Mouse (Mus musculus) neural tube, embryonic 15.5 days (tissue): ENCODE results near the gene Ing5. TPM values are rescaled to one million over a fixed set of nuclear protein-coding genes. Genes with fewer than 3 reads are reported as not detected.

ENCODE experiments used
- polyA plus RNA-seq: library from polyadenylated mRNA; unstranded; fragments of >200 nt; fragmentation: Nextera tagmentation; extraction: Ambion mirVana; gene quantifications from 2 replicates; pipeline ENCODE4 v1.2.1, GENCODE M21; 2015

Gene Ing5
- polyA plus RNA-seq, 1 experiment from 2014 or later, result 7.9 TPM

Other genes with a start within 250 kb of the Ing5 start
- gene Stk25, start 145.3 kb upstream of the Ing5 start, polyA plus RNA-seq, result 300 and 346 TPM in 2 replicates
- gene Bok, start 118.3 kb upstream of the Ing5 start, polyA plus RNA-seq, result 86.3 and 86.6 TPM in 2 replicates
- gene Atg4b, start 52.5 kb upstream of the Ing5 start, polyA plus RNA-seq, result 80.1 and 83.0 TPM in 2 replicates
- gene Thap4, start 49.1 kb upstream of the Ing5 start, polyA plus RNA-seq, result 45.4 and 53.2 TPM in 2 replicates
- gene Dtymk, start 2.0 kb upstream of the Ing5 start, polyA plus RNA-seq, result 146 and 174 TPM in 2 replicates
- 16.0 and 17.8 TPM in 2 replicates for gene D2hgdh, start 20.9 kb downstream of the Ing5 start, polyA plus RNA-seq
- not detected in 2 replicates for gene Gal3st2, start 57.3 kb downstream of the Ing5 start, polyA plus RNA-seq
- not detected in 2 replicates for gene Gal3st2b, start 114.3 kb downstream of the Ing5 start, polyA plus RNA-seq
- gene Gal3st2c, start 186.5 kb downstream of the Ing5 start, polyA plus RNA-seq, result not detected in 2 replicates
- 0.05 TPM in 1 of 2 replicates, not detected in the other for gene Neu4, start 216.5 kb downstream of the Ing5 start, polyA plus RNA-seq
- 2.1 TPM in 1 of 2 replicates, not detected in the other for gene Pdcd1, start 248.6 kb downstream of the Ing5 start, polyA plus RNA-seq